Mouse (Mus musculus): ENCODE results near the gene Cdk2. TPM values are rescaled to one million over a fixed set of nuclear protein-coding genes. Genes with fewer than 3 reads are reported as not detected.

Cdk2 gene
- total RNA-seq, 4 experiments from 2014 or later: 13.4 to 26.6 (median 19.3) TPM

DNA sequence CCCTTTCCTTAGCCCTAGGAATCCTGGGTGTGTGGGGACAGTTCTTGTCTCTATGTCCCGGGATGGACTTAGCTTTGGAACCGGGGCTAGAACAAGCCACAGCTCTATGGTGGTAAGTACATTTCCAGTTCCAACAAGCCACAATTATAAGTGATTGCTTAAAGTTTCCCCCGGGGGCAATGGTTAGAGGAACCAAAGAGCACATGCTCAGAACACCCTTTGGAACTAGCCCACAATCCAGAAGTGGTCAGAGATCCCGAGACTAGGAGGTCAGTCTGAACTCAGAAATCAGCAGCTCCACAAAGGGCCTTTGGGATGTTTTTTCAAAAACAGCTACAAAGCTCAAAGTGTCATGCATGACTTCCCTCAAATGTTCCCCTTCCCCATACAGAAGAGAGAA is 51.0 kb downstream of the Cdk2 start:
- no peak for DNase-seq

Other genes with a start within 250 kb of the Cdk2 start
- gene Smarcc2, start 245.8 kb downstream of the Cdk2 start, total RNA-seq (2022): 100 to 1,000 TPM; 103 to 155 (median 127) TPM
- gene Myl6, start 210.9 kb downstream of the Cdk2 start, total RNA-seq (2022): 100 to 1,000 TPM; 760 to 841 (median 820) TPM
- 10 to 100 TPM in 2 of 4 experiments, 1 to 10 TPM in 2; 4.8 to 11.6 (median 7.9) TPM for gene Myl6b, start 206.3 kb downstream of the Cdk2 start, total RNA-seq (2022)
- 10 to 100 TPM; 22.8 to 44.9 (median 33.2) TPM for gene Esyt1, start 179.2 kb downstream of the Cdk2 start, total RNA-seq (2022)
- gene Zc3h10, start 157.3 kb downstream of the Cdk2 start, total RNA-seq (2022): 10 to 100 TPM; 12.9 to 15.0 (median 13.6) TPM
- gene Rpl41, start 155.7 kb downstream of the Cdk2 start, total RNA-seq (2022): 1,000 to 10,000 TPM; 2,263 to 2,673 (median 2,524) TPM
- 10 to 100 TPM; 67.4 to 77.6 (median 70.5) TPM for gene Pa2g4, start 139.0 kb downstream of the Cdk2 start, total RNA-seq (2022)
- 1 to 10 TPM; 2.5 to 5.8 (median 4.6) TPM for gene Erbb3, start 115.4 kb downstream of the Cdk2 start, total RNA-seq (2022)
- gene Rps26, start 78.3 kb downstream of the Cdk2 start, total RNA-seq (2022): 100 to 1,000 TPM; 401 to 777 (median 537) TPM
- 10 to 100 TPM in 1 of 4 experiments, 1 to 10 TPM in 3; 1.6 to 10.8 (median 3.7) TPM for gene Ikzf4, start 59.0 kb downstream of the Cdk2 start, total RNA-seq (2022)
- 10 to 100 TPM; 28.7 to 35.1 (median 31.4) TPM for gene Suox, start 31.0 kb downstream of the Cdk2 start, total RNA-seq (2022)
- gene Rab5b, start 8.8 kb downstream of the Cdk2 start, total RNA-seq (2022): 100 to 1,000 TPM; 126 to 149 (median 145) TPM
- gene Pmel, start 836 bp downstream of the Cdk2 start, total RNA-seq (2022): 1 to 10 TPM; 1.1 to 1.7 (median 1.3) TPM
- gene Dgka, start 39.8 kb upstream of the Cdk2 start, total RNA-seq (2022): 10 to 100 TPM; 16.5 to 41.1 (median 28.6) TPM
- 10 to 100 TPM; 24.1 to 31.9 (median 27.0) TPM for gene Pym1, start 42.9 kb upstream of the Cdk2 start, total RNA-seq (2022)
- 10 to 100 TPM; 41.4 to 69.7 (median 60.1) TPM for gene Mmp19, start 85.9 kb upstream of the Cdk2 start, total RNA-seq (2022)
- gene Dnajc14, start 99.0 kb upstream of the Cdk2 start, total RNA-seq (2022): 10 to 100 TPM; 77.2 to 82.1 (median 78.5) TPM
- gene Tmem198b, start 99.3 kb upstream of the Cdk2 start, total RNA-seq (2022): 10 to 100 TPM in 2 of 4 experiments, 1 to 10 TPM in 2; 7.8 to 17.3 (median 12.6) TPM
- gene Sarnp, start 112.3 kb upstream of the Cdk2 start, total RNA-seq (2022): 10 to 100 TPM; 43.4 to 56.2 (median 49.5) TPM
- 10 to 100 TPM; 39.5 to 51.9 (median 42.5) TPM for gene Ormdl2, start 116.6 kb upstream of the Cdk2 start, total RNA-seq (2022)
- gene Gdf11, start 186.7 kb upstream of the Cdk2 start, total RNA-seq (2022): 1 to 10 TPM; 2.0 to 2.9 (median 2.3) TPM
- gene Cd63, start 196.0 kb upstream of the Cdk2 start, total RNA-seq (2022): 100 to 1,000 TPM; 313 to 472 (median 396) TPM
- 10 to 100 TPM in 3 of 4 experiments, 1 to 10 TPM in 1; 9.5 to 23.2 (median 15.7) TPM for gene Rdh5, start 217.9 kb upstream of the Cdk2 start, total RNA-seq (2022)
- 100 to 1,000 TPM; 137 to 192 (median 168) TPM for gene Bloc1s1, start 219.0 kb upstream of the Cdk2 start, total RNA-seq (2022)
- gene Itga7, start 228.8 kb upstream of the Cdk2 start, total RNA-seq (2022): 10 to 100 TPM in 2 of 4 experiments, 1 to 10 TPM in 2; 9.6 to 27.4 (median 11.8) TPM